Mouse (Mus musculus): ENCODE results near the gene Gtdc1. TPM values are rescaled to one million over a fixed set of nuclear protein-coding genes. Genes with fewer than 3 reads are reported as not detected.

Gtdc1 gene
- polyA plus RNA-seq, 1 experiment, result 4.9 TPM

- no peak overlapping the region for H3ac ChIP-seq (ENCODE audit: control insufficient read depth, insufficient read length)
- TF ChIP-seq REST (IDR thresholded peaks at IDR 0.05; ENCODE audit: insufficient read depth, insufficient read length), result no peak
- no peak overlapping the region for H3K4me2 ChIP-seq (ENCODE audit: low read depth)
- H3K27me3 ChIP-seq (ENCODE audit: control insufficient read depth, insufficient read depth, insufficient read length), result no peaks in the 10 kb centered on the region
- H3K79me2 ChIP-seq (ENCODE audit: control insufficient read depth, insufficient read depth), result no peaks in the 10 kb centered on the region
- H3K36me3 ChIP-seq (ENCODE audit: control insufficient read depth, insufficient read depth), result no peaks in the 10 kb centered on the region
- no peak overlapping the region for H3K4me3 ChIP-seq
These were observed 408.2 kb downstream of the Gtdc1 start for GRCm38 (mm10) chr2:44519236-44519635.

DNA sequence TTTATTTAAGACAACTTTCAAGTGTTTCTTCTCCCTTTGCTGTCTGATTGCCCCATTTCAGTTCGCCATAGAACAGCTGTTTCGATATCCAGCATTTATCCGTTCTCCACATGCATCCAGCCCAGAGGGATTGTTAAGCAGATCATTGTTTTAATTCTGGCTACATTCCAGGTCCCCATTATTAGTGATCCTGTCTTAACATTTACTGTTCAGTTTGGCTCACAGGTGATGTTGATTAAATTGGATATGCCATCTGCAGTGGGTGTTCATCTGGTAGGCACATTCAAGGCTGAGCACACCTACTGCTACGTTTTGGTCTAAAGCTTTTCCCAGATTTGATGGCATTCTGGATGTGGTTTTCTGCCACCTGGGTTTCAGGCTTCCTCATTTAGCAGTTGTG lies 409.4 kb downstream of the Gtdc1 start:
- Histone ChIP-seq H3K4me2 (ENCODE audit: low read depth) (no peak overlapping the region), H3K4me3 (no peak overlapping the region), H3K27me3 (ENCODE audit: control insufficient read depth, insufficient read depth, insufficient read length) (no peaks in the 10 kb centered on the region), H3K36me3 (ENCODE audit: control insufficient read depth, insufficient read depth) (no peaks in the 10 kb centered on the region), H3ac (ENCODE audit: control insufficient read depth, insufficient read length) (no peak overlapping the region), H3K79me2 (ENCODE audit: control insufficient read depth, insufficient read depth) (no peaks in the 10 kb centered on the region)
- TF ChIP-seq POLR2A (IDR thresholded peaks at IDR 0.05; ENCODE audit: insufficient read length, low read depth), result no peak
- no peak for TF ChIP-seq REST (IDR thresholded peaks at IDR 0.05; ENCODE audit: insufficient read depth, insufficient read length)
- no peak for TF ChIP-seq POLR2AphosphoS2 (IDR thresholded peaks at IDR 0.05; ENCODE audit: insufficient read length, low read depth)
- TF ChIP-seq MYOG (IDR thresholded peaks at IDR 0.05; ENCODE audit: control insufficient read depth in 1 of 3, insufficient read depth in 1 of 3, insufficient read length in 2 of 3, low read depth in 2 of 3), result no peak
- TF ChIP-seq USF1 (IDR thresholded peaks at IDR 0.05; ENCODE audit: low read depth), result no peak
- TF ChIP-seq TCF3 (IDR thresholded peaks at IDR 0.05; ENCODE audit: insufficient read length, low read depth), result no peak
- TF ChIP-seq MYOD1 (IDR thresholded peaks at IDR 0.05; ENCODE audit: control insufficient read depth in 1 of 3, insufficient read length in 2 of 3, low read depth in 2 of 3), result no peak
- no peak for TF ChIP-seq TCF12 (IDR thresholded peaks at IDR 0.05; ENCODE audit: insufficient read depth, poor library complexity, severe bottlenecking)
- TF ChIP-seq MAX (IDR thresholded peaks at IDR 0.05; ENCODE audit: low read depth), result no peak
- no peak for TF ChIP-seq E2F4 (IDR thresholded peaks at IDR 0.05; ENCODE audit: insufficient read depth)
- TF ChIP-seq SRF (IDR thresholded peaks at IDR 0.05; ENCODE audit: control insufficient read depth, insufficient read length, low read depth), result no peak
- TF ChIP-seq CEBPB (IDR thresholded peaks at IDR 0.05; ENCODE audit: insufficient read depth, poor library complexity, severe bottlenecking), result no peak

Other genes starting within 250 kb of the Gtdc1 start
- 10.8 TPM for gene Zeb2, start 189.7 kb upstream of the Gtdc1 start, polyA plus RNA-seq (2012; fragmentation: generic; extraction: Trizol)